Mouse (Mus musculus): ENCODE measurements around the gene Rgma. TPM values are rescaled to one million over a fixed set of nuclear protein-coding genes. Genes with fewer than 3 reads are reported as not detected.

The Rgma gene
- not detected for polyA plus RNA-seq (2017; shearing (Covaris generic))

DNA sequence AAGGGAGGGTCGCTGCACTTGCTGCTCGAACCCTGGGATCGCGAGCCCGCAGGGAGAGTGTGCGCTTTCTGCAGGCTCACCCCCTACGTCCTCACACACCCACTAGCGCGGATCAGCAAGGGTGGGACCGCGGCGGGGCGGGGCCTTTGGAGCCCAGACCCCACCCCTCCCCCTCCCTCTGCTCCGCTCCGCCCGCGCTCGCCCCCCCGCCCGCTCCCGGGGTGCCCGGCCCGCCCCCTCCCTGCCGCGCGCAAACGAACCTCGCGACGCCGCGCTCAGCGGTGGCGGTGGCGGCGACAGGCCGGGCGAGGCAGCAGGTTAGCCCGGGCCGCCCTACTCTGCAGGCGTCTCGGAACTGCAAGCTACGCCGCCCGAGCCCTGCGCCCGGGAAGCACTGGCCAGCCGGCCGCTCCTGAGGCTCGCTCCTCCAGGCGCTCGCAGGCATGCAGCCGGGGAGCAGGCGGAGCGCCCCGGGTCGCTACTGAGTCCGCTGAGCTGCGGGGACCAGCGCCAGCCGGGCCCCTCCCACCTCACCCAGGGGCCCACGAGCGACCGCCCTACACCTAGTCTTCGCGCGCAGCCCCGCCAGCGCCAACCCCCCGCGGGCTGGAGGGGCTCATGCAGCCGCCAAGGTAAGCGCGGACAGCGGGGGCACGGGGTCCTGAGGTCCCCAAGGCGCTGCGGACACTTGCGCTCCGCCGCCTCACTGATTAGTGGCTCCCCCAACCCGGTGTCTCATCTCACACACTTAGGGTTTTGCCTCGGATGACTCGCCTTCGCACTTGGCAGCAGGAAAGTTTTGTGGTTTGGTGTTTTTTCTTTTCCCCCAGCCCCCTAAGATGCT lies at the start of gene Rgma:
TSS of gene Rgma (plus strand) at position 253 of the 844 bp plus-strand sequence.
- ATAC-seq, result no peak

DNA sequence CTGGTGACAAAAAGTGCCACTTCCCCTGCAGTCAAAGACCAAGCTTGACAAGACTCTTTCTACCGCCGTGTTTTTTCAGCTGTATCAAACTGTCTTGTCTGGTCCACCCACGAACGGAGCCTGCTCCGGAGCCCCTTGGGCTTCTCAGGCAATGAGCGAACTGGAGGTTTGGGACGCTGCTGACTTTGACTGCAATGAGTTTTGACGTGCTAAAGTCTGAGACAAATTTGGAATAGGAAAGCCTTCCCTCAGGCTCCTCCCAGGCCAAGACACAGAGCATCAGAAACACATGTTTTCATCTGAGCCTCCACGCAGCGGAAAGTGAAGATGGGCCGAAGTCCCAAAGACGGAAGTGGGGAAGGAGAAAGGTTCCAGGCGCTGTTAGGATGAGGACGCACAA lies 49.1 kb upstream of the Rgma start:
- ATAC-seq, result no peak

DNA sequence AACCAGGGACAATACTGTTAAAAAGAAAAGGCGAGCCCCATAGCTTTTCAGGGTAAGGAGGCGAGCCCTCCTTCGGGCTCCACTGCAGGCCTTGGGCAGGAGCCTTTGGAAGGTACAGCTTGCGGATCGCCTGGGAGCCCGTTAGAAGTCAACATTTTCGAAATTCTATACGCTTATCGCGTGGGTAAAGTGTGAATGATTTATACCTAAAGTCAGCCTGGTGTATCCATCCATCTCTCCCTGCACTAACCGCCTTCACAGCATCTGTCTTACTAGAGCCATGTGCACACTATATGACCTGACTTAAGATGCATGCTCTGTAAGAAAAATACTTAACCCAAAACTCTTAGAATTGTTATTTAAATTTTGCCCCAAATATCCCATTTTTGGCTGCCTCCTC lies 48.6 kb upstream of the Rgma start:
- no peak for ATAC-seq

DNA sequence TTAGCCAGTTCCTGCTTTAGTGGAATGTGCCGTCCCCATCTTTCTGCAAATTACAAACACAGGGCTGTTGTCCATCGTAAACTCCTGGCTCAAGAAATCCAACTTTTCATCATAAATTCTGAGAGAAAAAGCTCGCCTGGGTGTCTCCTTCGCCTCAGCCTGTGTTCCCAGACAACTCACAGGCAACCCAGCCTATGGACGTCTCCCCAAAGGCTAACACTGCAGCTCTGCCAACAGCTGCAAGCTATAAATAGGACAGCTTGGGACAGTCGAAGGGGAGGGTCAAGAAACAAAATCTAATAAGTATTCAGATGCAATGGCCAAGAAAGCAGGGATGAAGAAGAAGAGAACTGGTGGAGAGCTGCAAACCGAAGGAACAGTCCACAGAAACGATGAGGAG lies 48.1 kb upstream of the Rgma start:
- no peak for ATAC-seq

DNA sequence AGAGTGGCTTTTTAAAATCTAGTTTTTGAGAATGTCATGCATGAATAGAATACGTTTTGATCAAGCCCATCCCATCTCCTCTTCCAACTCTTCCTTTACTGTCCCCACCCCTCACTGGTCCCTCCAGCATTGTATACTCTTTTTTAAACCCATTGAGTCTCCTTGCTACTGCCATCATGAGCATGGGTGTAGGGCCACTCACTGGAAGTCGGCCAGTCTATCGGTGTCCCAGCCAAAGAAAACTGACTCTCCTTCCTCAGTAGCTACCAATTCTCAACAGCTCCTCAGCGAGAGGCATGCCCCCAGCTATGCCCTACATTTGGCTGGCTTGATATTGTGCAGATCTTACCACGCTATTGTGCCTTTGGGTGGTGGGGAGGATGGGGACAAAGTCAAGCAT lies 47.7 kb upstream of the Rgma start:
- no peak for ATAC-seq

DNA sequence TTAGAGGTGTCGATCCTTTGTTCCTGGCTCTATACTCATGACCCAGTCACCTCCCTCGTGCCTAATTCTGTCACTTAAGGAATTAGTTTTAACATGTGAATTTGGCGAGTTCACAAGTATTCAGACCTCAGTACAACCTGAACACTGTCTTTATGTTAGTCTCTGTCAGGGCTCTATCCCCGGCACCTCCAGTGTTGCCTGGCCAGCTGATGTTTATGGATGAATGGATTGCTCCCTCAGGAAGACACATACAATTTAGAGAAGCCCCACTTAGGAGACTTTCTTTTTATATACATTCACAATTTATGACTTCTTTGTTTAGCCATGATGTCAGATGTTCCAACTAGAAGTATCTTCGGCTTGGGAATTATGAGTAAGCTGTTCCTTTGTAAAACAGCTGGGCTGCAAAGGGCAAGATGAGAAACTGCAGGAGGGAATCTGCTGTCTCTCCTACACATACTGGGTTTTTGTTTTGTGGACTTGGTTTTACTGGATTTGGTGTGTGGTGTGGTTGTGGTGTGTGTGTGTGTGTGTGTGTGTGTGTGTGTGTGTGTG lies 46.6 kb upstream of the Rgma start:
- no peak for ATAC-seq

DNA sequence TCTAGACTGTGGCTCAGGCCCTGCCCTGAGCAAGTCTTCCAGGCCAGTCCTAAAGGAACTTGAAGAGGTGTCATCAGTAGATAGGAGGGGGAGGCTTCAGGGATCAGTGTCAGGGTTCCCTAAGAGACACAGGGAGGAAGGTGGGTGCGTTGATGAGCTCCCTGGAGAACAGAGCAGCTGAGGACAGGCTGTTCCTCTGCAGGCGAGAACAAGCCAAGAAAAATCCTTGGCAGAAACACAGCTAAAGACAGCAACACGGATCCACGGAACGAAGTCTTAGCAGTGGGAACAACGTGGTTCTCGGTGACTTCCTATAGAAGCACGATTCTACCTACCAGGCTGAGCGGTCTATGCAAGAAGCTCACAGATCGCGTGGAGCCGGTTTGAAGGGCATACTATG lies 44.6 kb upstream of the Rgma start:
- ATAC-seq, result no peak

DNA sequence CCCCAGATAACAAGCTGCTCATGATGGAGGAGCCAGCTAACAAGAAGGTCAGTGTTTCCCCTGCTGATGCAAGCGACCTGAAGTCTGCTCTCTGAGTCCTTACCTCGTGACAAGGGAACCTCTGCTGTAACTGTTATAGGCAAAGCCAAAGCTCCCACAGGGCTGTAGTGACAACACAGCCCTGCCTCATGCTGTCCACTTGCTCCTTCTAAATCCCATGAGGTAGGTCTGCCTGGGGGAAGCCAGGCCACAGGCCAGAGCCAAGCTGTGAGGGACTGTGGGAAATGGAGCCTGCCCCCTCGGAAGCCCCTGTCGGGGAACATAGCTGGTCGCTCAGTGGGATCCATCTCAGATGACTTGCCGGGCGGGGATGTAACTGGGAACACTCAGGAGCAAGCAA lies 43.7 kb upstream of the Rgma start:
- no peak for ATAC-seq

DNA sequence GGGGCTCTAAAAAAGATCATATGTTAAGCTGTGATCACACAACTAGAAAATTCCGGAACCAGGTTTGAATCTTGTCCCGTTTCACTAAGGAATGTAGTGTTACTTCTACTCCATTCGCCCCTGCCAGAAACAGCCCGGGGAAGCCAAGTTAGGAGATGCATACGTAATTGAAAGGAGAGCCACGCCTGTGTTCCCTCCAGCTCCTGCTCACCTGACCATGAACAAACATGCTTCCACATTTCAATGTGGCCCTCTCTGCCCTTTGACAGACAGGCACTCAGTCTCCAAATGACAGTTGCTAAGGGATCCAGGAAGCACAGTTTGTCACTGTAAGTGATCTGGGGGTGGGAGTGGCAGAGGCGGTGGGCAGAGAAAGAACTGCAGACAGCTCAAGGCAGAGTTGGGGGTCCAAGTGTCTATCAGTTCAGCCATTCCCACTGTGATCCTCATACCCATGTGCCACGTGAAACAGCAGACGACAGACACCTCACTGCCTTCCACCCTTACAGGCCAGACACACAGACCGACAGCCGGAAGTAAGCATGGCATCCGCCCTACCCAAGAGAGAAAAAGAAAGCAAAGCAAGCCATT lies 41.8 kb upstream of the Rgma start:
- no peak for ATAC-seq

DNA sequence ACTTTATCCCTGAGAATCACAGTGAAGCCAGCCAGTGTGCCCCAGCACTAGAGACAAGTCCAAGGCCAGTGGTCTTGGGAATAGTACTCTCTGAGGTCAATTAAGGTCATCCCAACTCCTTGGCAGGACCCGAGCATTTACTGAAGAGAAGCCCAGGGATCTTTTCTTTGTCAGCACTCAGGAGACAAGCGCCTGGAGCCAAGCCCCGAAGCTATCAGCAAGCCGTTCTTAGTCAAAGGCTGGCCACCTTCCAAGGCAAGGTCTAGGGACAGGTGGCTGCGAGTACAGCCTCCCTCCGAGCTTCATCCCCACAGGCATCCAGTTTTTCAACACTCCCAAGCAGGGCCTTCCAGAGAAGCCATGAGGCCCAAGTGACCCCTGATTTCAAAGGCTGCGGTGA lies 40.4 kb upstream of the Rgma start:
- no peak for ATAC-seq

DNA sequence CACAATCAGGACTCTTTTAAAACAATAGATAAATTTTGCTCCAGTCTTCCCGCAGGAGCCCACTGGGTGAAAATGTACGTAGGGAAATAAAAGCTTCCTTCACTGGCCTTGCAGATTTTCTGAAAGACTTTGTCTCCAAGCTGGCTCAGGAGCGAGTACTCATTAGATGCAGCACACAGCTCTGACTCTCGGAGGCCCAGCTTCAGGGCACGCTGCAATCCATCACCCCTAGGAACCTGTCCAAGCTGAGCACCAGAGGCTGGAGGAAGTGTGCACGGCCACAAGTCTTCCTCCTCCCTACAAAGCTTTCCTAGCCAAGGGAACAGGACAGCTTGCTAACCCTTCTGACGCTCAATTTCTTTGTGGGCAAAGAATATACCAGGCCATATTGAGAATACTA lies 38.9 kb upstream of the Rgma start:
- no peak for ATAC-seq

DNA sequence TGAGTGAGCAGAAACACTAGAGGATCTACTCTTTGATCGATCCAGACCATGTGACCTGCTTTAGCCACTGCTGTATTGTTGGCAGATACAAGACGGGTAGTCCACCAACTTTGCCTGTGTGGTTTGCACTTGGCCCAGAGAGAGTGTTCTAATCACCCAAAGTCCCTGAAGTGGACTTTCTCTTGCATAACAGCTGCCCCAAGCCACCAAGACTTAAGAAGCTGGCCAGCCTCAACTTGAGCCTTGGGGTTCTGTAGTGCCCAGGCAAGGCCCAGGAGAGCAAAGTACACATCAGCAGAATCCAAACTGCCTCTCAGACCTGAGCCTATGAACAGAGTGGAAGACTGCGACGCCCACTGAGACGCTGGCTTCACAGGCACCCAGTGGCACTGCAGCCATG lies 37.0 kb upstream of the Rgma start:
- no peak for ATAC-seq

DNA sequence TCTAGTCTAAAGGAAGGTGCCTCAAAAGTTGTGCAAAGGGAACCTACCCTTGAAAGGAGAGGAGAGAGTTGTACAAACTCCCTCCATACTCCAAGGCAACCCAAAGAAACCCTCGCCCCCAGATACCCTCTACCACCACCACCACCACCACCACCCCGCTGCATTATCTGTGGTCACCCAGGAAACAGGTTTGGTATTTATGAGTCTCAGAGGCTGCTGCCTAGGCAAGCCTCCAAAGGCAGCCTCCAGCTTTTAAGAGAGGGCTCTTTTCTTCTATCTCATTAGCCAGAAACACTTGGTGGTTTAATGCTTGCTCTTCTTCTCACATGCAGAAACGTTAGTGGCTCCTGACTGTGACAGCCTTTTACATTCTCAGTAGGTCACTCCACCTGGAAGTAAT lies 31.5 kb upstream of the Rgma start:
- ATAC-seq, result no peak

DNA sequence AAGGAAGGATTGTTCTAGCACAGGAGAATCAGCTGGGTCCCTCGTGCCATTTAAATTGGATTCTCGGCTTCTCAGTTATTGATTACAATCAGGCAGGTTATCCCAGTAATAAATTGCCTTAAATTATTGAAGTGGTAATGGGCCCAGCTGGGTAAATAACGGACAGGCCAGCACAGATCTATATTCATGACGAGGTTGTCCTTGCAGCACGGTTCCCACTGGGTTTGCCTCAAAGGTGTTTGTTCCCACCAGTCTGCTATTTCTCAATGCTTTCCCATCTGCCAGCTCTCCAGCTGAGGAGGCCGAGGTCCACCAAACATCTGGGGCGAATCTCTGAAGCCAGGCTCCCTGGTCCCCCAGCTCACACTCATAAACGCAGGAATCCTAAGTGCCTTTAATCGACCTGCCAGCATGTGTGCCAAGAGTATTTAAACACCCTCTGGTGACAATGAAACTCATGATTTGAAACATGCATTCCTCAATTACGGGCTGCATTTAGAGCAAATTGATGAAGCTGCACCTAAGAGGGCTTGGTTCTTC lies 26.7 kb upstream of the Rgma start:
- ATAC-seq, result no peak

DNA sequence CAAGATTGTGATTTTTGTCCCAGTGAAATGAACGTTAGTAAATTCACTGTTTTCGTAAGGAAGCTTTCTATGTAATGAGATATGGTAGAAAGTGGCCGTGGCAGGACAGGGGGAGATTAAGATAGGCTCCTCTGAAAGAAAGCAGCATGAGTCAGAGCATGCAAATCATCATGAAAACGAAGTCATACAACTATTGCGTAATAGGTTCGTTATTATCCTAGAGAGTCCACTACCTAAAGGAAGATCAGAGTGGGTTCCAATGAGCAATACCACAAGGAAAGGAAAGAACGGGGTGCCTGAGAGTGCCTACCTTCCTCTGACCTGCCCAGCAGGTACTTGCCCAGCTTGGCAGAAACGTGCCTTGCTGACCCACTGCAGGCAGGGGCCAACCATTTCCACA lies 26.2 kb upstream of the Rgma start:
- no peak for ATAC-seq

DNA sequence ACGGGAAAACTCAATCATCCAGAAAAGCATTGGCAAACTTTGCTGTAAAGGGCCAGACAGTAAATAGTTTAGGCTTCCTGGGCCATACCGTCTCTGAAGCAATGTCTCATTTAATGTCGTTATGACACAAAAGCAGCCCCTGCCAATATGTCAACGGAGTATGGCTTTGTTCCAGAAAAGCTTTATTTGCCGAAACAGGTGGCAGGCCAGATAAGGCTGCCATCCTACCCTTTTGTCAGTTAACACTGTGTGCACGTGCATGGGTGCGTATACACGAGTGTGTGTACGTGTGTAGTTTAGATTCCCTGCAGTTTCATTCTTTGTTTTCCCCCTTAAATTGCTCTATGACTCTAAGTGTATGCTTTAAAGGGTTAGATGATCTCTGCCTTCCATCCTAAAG lies 20.1 kb upstream of the Rgma start:
- ATAC-seq, result no peak

DNA sequence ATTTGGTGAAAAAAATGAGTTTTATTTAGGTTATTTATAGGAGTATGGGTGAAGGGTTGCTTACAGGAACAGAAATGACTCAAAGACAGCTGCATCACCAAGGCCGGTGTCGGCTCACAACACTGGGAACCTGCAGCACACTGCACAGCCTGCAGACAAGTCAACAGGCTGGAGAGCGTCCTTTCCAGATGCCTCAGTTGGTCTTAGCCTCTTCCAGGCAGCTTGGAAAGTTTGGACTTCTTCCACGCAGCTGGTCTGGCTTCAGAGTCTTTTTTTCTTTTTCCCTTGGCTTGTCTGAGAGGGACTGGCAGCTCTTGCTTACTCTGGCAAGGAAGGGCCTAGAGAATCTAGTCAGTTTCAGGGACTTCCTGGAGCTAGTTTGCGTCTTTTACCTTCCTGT lies 18.4 kb upstream of the Rgma start:
- ATAC-seq, result no peak

DNA sequence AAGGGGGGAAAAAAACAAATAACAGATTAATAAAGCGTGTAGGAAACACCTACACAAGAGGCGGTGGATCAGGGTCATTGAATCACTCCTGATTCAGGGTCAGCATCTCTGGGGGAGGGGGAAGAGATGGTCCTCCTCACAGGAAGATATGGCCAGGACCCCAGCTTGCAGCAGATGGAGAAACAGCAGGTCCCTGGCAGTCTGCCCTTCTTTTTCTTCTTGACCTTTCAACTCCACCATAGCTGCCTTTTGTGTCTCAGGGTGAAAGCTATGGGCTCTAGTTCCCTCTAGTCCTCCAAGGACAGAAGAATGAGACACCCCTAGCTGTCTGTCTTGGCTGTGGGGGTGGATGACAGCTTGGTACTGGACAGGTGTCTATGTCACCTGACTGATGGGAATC lies 17.7 kb upstream of the Rgma start:
- ATAC-seq, result no peak

DNA sequence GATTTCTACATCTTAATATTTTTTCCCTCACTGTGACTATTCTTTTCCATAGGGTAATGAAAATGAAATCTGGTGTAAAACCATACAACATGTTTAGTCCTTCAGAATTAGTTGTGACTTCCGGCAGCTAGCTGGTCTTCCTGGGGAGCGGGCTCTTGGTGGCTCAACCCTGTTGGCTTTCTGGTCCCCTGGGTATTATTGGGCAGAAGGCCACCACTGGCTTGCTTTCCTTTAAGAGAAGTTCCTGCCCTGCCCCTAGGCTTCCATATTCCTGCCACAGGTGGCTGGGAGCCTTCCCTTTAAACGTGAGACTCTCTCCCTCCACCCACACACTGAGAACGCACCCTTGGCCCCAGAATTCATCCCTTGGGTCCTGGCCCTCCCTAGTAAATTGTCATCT lies 9.8 kb upstream of the Rgma start:
- no peak for ATAC-seq

DNA sequence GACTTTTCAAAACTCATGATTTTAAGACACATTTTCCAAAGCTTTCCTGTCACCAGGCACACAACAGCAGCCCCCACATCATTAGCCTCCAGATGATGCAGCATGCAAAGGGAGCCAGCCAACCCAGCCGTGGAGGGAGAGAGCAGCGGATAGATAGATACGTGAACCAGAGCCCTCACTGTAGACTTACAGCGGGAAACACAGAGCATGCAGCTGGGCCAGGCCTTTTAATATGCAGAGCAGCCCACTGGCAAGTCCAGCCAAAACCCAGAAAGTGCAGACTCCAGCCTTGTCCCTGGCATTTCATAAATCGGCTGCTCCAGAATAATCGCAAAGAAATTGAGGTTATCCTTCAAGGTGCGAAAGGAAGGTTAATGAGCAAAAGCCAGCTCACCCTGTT lies 9.3 kb upstream of the Rgma start:
- no peak for ATAC-seq

DNA sequence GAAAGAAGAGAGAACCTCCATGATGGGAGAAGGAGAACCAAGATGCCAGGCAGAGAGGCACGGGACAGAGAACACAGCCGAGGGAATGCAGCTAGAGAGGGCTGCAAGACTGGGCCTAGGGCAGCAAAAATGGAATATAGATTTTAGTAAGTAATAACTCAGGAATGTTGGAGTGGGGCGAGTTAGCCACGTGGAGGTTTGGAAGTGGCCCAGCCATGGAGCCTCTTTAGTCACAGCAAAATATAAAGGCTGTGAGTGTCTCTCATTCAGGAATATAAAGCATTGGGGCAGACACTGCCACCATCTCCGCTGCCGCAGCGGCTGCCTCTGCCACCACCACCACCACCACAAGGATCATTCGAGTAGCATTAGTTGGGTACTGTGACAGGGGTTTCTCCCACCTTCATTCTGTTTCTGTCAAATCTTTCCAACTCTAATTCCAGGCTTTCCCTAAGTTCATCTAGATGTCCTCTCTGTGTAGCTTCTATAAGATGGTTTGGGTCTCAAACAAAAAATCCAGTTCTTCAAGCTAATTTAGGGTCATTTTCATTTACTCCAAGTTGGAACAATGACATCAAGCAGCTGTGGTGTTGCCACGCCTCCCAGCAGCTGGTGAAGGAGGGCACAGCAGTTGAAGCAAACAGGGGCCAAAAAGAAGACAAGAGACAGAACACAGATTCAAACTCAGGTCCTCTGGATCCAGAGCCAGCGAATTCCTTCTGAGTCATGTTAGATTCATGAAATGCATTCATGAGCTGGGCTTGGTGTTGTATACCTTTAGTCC lies 7.4 kb upstream of the Rgma start:
- no peak for ATAC-seq

DNA sequence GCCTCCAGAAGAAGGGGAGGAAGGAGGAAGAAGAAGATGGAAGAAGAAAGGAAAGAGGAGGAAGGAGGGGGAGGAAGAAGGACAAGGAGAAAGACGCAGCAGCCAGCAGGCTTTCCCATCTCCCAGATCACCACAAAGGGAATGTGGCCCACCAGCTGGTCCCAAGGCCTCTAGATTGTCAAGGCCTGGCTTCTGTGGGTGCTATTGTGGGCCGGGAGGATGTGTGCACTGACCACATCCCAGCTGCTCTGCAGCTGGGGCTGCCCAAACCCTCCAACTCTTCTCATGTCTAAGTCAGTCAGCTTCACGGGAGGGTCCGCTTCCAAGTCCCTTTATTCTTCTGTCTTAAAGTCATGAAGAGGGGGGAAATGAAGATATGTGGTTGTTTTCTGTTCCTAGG lies 5.3 kb upstream of the Rgma start:
- ATAC-seq, result no peak

DNA sequence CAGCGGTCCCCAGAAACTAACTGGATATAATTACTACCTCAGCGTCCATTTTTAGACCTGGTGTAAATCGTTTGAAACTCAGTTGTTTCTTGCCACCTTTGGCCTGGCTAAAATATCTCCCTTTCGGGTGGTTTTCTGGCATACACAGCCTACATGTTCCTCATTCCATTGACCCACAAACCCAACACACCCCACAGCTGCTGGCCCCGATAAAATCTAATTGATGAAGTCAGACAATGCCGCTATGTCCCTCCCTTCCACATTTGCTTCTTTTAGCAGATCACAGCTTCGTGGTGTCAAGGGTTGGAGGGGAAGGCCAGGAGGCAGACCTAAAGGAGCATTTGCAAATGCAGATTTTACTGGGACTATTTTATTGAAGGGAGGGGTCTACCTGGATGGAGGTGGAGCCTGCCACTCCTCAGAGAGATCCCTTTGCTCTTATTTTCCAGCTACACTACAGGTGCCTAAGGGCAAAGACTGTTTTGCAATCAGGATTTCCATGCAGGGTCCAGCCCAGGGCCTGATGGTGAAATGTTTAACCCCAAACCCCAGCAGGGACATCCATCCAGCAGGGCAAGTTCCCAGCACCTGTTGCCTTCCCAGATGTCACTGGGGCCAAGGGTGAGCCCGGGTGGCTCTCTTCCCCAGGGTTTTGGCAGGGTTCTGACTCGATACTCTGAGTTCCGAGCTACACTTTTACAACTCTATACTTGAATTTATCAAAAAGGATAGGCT lies 3.6 kb upstream of the Rgma start:
- no peak for ATAC-seq
